Mouse (Mus musculus): ENCODE data around the gene Adora3. TPM values are rescaled to one million over a fixed set of nuclear protein-coding genes. Genes with fewer than 3 reads are reported as not detected.

Gene Adora3
- polyA plus RNA-seq, 1 experiment, result not detected

- H3K27ac ChIP-seq (replicated peaks; ENCODE audit: low read depth, low read length), result 0 out of 2 replicates have a peak overlapping the region, but pooled peaks have one; percentile 19
- H3K4me1 ChIP-seq (ENCODE audit: control insufficient read depth, insufficient read depth, insufficient read length, low read length), result peaks cover 29% of the 10 kb centered on the region
- no peak overlapping the region for H3K4me3 ChIP-seq (ENCODE audit: insufficient read depth, low read depth, low read length)
Measured at GRCm38 (mm10) chr3:105890220-105890619, 19.6 kb downstream of the Adora3 start.

GRCm38 (mm10) chr3:105891141-105891540 lies 20.5 kb downstream of the Adora3 start:
- Histone ChIP-seq H3K4me1 (ENCODE audit: control insufficient read depth, insufficient read depth, insufficient read length, low read length) (peaks cover 29% of the 10 kb centered on the region), H3K27ac (replicated peaks; ENCODE audit: low read depth, low read length) (peak overlapping the region; percentile 91; the same call in 1 of the 2 replicates), H3K4me3 (ENCODE audit: insufficient read depth, low read depth, low read length) (no peak overlapping the region)

GRCm38 (mm10) chr3:105891760-105892571 lies 21.3 kb downstream of the Adora3 start:
- peak overlapping the region; percentile 91 for H3K27ac ChIP-seq (replicated peaks; ENCODE audit: low read depth, low read length)
- peak overlapping the region; percentile 9 for H3K4me3 ChIP-seq (ENCODE audit: insufficient read depth, low read depth, low read length)
- peaks cover 29% of the 10 kb centered on the region for H3K4me1 ChIP-seq (ENCODE audit: control insufficient read depth, insufficient read depth, insufficient read length, low read length)

- Histone ChIP-seq H3K27ac (replicated peaks; ENCODE audit: low read depth, low read length) (peak overlapping the region; percentile 91), H3K4me1 (ENCODE audit: control insufficient read depth, insufficient read depth, insufficient read length, low read length) (peaks cover 29% of the 10 kb centered on the region)
Measured at GRCm38 (mm10) chr3:105892572-105893495, 22.2 kb downstream of the Adora3 start.

GRCm38 (mm10) chr3:105893941-105894391 lies 23.3 kb downstream of the Adora3 start:
- Histone ChIP-seq H3K4me1 (ENCODE audit: control insufficient read depth, insufficient read depth, insufficient read length, low read length) (peaks cover 29% of the 10 kb centered on the region), H3K4me3 (ENCODE audit: insufficient read depth, low read depth, low read length) (no peak overlapping the region)

More at GRCm38 (mm10) chr3:105892572-105893495, 22.2 kb downstream of the Adora3 start:
- H3K4me3 ChIP-seq (ENCODE audit: insufficient read depth, low read depth, low read length), result peak overlapping the region; percentile 9; the same call in 1 of the 2 replicates

GRCm38 (mm10) chr3:105894601-105895592 lies 24.2 kb downstream of the Adora3 start:
- H3K4me3 ChIP-seq (ENCODE audit: insufficient read depth, low read depth, low read length), result no peak overlapping the region
- peaks cover 29% of the 10 kb centered on the region for H3K4me1 ChIP-seq (ENCODE audit: control insufficient read depth, insufficient read depth, insufficient read length, low read length)
- peak overlapping the region; percentile 91 for H3K27ac ChIP-seq (replicated peaks; ENCODE audit: low read depth, low read length)

More at GRCm38 (mm10) chr3:105893941-105894391, 23.3 kb downstream of the Adora3 start:
- peak overlapping the region; percentile 91 for H3K27ac ChIP-seq (replicated peaks; ENCODE audit: low read depth, low read length)

GRCm38 (mm10) chr3:105896811-105897210 lies 26.2 kb downstream of the Adora3 start:
- Histone ChIP-seq H3K4me1 (ENCODE audit: control insufficient read depth, insufficient read depth, insufficient read length, low read length) (peaks cover 24% of the 10 kb centered on the region), H3K4me3 (ENCODE audit: insufficient read depth, low read depth, low read length) (no peak overlapping the region), H3K27ac (replicated peaks; ENCODE audit: low read depth, low read length) (no peak overlapping the region)

GRCm38 (mm10) chr3:105898325-105898724 lies 27.7 kb downstream of the Adora3 start:
- Histone ChIP-seq H3K27ac (replicated peaks; ENCODE audit: low read depth, low read length) (no peak overlapping the region), H3K4me1 (ENCODE audit: control insufficient read depth, insufficient read depth, insufficient read length, low read length) (peaks cover 17% of the 10 kb centered on the region), H3K4me3 (ENCODE audit: insufficient read depth, low read depth, low read length) (no peak overlapping the region)

GRCm38 (mm10) chr3:105898861-105899260 lies 28.2 kb downstream of the Adora3 start:
- no peak overlapping the region for H3K27ac ChIP-seq (replicated peaks; ENCODE audit: low read depth, low read length)
- H3K4me3 ChIP-seq (ENCODE audit: insufficient read depth, low read depth, low read length), result no peak overlapping the region
- H3K4me1 ChIP-seq (ENCODE audit: control insufficient read depth, insufficient read depth, insufficient read length, low read length), result peaks cover 13% of the 10 kb centered on the region

GRCm38 (mm10) chr3:105899394-105900147 lies 28.9 kb downstream of the Adora3 start:
- Histone ChIP-seq H3K27ac (replicated peaks; ENCODE audit: low read depth, low read length) (no peak overlapping the region), H3K4me1 (ENCODE audit: control insufficient read depth, insufficient read depth, insufficient read length, low read length) (peaks cover 6% of the 10 kb centered on the region), H3K4me3 (ENCODE audit: insufficient read depth, low read depth, low read length) (no peak overlapping the region)

GRCm38 (mm10) chr3:105900266-105900665 lies 29.6 kb downstream of the Adora3 start:
- Histone ChIP-seq H3K27ac (replicated peaks; ENCODE audit: low read depth, low read length) (no peak overlapping the region; the same call in 1 of the 2 replicates), H3K4me1 (ENCODE audit: control insufficient read depth, insufficient read depth, insufficient read length, low read length) (no peaks in the 10 kb centered on the region), H3K4me3 (ENCODE audit: insufficient read depth, low read depth, low read length) (no peak overlapping the region)

- Histone ChIP-seq H3K4me1 (ENCODE audit: control insufficient read depth, insufficient read depth, insufficient read length, low read length) (no peaks in the 10 kb centered on the region), H3K27ac (replicated peaks; ENCODE audit: low read depth, low read length) (no peak overlapping the region; the same call in 1 of the 2 replicates), H3K4me3 (ENCODE audit: insufficient read depth, low read depth, low read length) (no peak overlapping the region)
Measured at GRCm38 (mm10) chr3:105900716-105901115, 30.1 kb downstream of the Adora3 start.

- Histone ChIP-seq H3K27ac (replicated peaks; ENCODE audit: low read depth, low read length) (no peak overlapping the region), H3K4me3 (ENCODE audit: insufficient read depth, low read depth, low read length) (no peak overlapping the region), H3K4me1 (ENCODE audit: control insufficient read depth, insufficient read depth, insufficient read length, low read length) (no peaks in the 10 kb centered on the region)
Measured at GRCm38 (mm10) chr3:105901468-105901867, 30.8 kb downstream of the Adora3 start.

All from brown adipose tissue, adult 24 weeks (tissue).